Mouse (Mus musculus) megakaryocyte-erythroid progenitor cell, adult 5-6 weeks (primary cell): ENCODE results near the gene Mtmr6. TPM values are rescaled to one million over a fixed set of nuclear protein-coding genes. Genes with fewer than 3 reads are reported as not detected.
"Not testable (repeated sequence)": the region's sequence is repeated elsewhere in the genome, so short reads cannot be mapped to it uniquely, and the experiment has no call there.

Experiments used
- ATAC-seq: replicated peaks from 2 replicates; pipeline ENCODE4 v1.8.0; 2016; ENCODE audit warnings: mild to moderate bottlenecking, inconsistent platforms; ENCODE audit not compliant: severe bottlenecking, poor library complexity, low FRiP score, low TSS enrichment
- total RNA-seq, 2 experiments: library from RNA; stranded (forward) in 1 of 2; stranded (reverse) in 1 of 2; fragments of 200-1000, 215-1000 nt in 1 of 2; fragments of >200 nt in 1 of 2; fragmentation: Nextera tagmentation in 1 of 2; gene quantifications; 2 replicates each; pipeline ENCODE4 v1.2.3; 2014 to 2017

Gene Mtmr6
- total RNA-seq, 2 experiments from 2014 or later: 22.6 to 43.1 TPM

DNA sequence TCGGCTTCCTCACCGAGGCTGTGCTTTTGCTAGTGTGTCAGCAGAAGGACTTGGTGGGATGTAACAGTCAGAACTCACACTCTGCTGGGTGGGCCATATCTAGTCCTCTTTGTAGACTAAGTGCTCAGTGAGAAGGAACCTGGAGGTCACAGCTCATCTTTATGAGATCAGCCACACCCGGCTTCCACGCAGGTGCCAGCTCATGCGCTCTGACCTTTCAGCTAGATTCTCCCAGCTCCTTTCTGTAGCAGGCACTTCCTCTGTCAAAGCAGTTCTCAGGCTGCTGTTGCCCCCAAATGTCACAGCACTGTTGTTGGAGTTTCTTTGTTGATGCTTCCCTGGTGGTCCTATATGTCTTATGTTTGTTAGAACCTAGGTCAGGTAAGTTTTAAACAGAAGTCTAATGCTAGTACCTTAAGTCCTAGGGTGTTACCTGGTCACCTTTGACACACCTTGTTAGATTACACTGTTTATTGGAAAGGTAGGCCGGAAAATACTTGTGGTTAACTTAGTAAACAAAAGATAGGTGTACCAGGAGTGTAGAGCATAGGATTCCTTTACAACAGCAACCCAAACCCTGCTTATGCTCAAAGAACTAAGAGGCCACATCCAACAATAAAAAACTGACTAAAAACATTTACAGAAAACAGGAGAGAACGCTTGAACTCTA, 21.3 kb downstream of the Mtmr6 start:
- ATAC-seq: no peak

DNA sequence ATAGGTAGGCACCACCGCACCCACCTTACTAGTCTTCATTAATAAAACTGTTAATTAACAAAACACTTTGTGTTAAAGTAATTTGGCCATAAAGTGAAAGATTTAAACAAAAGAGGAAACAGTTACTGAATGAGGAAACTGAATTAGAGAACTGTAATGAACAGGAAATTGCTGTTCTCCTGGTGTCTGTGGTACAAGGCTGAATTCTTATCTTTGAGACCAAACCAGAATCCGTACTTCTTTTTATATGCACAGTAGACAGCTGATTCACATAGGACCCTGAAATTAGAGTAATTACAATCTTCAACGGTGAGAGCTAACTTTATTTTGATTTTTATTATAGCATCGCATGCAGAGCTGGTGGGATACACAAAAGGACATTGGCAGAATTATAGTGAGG, 25.3 kb downstream of the Mtmr6 start:
- no peak for ATAC-seq

DNA sequence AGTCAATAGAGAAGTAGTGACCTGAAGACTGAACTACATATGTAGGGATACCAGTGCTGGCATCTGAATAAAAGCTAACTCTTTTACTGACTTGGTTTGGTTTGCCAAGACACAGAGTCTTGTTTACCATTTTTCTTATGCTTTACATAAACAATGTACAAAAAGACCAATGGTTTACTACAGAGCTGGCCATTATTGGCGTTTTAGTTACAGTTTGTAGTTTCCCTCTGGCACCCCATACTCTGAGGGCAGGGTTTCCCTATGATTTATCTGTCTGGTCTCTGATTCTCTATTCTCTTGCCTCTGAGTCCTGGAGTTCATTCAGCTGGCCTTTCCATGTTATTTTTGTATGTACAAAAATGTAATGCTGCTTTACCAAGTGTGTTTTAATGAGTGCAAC, 30.5 kb downstream of the Mtmr6 start:
- ATAC-seq: no peak

DNA sequence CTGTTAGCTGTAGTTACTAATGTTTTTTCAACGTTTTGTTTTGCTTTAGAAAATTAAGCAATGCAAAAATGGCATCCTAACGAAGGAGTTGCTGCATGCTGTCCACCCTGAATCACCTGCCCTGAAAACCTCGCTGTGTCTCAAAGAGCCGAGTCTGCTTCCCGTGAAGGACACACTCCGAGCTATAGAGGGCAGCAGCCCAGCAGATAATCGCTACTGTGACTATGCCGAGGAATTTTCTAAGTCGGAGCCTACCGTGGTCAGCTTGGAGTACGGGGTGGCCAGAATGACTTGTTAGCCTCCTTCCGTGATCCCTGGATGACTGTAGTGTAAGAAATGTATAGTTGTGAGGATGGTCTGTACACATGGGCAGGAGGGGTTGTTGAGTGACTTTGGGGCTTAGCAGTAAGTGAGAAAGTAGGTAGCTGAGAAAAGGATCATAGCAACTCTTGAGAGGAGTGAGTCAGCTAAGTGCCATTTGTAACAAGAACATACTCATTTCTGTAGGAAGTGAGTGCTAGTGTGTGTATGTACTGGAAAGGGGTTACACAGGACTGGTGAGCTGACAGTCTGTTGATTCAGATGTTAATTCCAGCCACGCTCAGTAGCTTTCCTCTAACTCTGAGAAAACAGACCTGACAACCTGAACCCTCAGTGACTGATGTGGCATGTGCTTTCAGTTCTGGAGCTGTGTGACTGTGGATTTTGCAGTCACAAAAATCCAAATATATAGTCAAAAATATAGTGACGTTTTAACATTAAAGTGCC, 35.4 kb downstream of the Mtmr6 start:
- no peak for ATAC-seq

DNA sequence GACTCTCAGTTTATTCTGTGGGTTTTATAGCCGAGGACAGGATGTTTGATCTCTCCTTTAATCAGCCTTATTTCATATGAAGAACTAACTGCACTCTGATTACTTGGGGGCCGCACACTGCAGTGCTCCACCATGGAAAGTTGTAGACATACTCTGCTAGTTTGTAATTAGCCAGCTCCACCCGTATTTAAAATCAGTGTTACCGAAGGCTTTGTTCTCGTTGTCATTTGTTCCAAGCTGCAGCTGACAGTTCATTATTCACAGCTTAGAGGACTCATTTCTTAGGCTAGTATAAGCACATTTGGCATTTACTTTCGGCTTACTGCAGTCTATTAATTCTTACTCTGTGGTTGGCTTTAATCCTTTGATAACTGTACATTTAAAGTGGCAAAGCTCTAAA, 36.0 kb downstream of the Mtmr6 start:
- ATAC-seq: no peak

DNA sequence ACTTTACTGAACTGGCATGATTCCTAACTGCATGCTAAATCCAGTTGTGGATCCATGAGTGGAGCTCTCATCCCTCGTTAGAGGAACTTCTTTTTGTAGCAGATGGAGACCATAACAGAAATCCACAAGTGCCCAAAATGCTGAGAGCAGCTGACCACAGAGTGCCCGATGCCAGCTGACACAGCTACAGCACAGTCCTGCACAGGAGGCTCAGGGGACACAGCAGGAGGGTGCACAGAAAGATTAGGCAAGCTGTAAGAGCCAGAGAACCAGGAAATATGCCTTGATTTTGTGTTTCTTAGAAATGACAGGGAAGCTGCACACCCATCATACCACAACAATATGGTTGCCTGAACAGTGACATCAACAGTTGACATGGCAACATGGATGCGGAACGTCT, 37.4 kb downstream of the Mtmr6 start:
- no peak for ATAC-seq

DNA sequence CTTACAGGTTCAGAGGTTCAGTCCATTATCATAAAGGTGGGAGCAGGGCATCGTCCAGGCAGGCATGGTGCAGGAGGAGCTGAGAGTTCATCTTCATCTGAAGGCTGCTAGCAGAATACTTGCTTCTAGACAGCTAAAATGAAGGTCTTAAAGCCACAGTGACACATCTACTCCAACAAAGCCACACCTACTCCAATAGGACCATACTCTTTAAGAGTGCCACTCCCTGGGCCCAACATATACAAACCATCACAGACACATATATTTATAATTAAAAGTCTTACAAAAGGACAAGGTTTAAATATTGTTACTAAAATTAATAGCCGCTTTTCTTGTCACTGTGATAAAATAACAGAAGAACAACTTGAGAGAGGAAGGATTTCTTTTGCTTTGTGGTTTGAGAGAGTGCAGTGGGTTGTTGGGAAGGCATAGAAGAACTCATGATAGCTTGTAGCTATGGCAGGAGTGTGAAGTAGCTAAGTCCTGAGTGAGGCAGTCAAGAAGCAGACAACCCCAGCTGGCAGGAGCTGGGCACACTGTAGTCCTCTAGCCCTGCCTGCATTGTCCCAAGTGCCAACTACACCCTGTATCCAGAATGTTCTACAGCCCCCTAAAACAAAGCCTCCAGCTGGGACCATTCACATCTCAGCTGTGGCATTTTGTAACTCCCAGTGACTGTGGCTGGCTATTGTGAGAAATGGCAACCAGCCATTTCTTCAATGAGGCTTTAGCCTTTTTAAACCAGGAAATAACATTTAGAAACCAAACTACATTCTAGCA, 39.6 kb downstream of the Mtmr6 start:
- ATAC-seq: no peak

DNA sequence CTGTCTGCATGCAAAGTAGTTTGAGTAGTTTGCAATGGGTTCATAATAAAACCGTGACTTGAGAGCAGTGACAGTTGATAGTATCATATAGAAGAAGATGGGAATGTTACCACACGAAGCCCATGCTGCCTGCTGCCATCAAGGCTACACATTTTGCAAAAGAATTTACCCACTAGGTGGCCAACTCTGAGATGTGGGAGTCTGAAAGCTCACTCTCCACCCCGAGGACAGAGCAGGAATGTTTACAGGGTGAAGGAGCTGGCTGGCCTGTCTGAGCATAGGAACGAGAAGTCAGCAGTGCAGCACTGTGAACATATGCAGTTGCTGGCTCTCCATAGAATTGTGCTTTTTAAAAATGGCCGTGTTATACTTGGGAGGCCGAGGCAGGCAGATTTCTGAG, 43.1 kb downstream of the Mtmr6 start:
- no peak for ATAC-seq

DNA sequence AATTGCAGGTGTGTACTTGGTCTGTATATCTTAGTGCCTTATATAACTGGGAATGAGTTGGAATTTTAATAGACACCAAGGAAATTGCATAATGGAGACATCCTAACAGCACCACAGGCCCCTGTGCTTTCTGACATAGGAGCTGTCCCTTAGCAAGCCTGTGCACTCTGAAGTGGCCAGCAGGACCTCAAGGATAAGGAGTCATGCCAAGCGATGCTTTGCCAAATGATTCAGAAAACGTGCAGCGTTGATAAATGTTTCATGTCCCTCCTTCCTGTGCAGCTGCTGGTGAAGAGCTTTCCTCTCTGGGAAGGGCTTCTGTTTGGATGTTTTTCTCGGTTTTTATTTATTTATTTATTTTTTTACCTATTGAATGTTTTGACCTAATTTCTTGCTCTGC, 45.7 kb downstream of the Mtmr6 start:
- ATAC-seq: no peak

DNA sequence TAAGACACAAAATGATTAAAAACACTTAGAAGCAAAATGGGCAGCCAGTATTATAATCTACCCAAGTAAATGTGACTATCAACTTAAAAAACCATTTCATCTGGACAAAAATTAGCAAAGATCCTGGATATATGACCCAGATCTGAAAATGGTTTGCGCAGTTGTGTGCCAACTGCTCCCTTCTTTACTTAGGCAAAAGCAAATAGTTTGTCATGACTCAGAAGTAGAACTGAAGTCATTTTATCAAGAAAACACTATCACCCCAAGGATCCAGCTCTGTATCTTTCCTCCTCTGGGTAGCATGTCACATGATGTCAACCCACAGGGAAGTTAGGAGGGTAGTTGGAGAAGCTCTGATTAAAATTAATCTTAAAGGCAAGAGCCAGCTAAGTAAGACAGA, 54.2 kb downstream of the Mtmr6 start:
- no peak for ATAC-seq

DNA sequence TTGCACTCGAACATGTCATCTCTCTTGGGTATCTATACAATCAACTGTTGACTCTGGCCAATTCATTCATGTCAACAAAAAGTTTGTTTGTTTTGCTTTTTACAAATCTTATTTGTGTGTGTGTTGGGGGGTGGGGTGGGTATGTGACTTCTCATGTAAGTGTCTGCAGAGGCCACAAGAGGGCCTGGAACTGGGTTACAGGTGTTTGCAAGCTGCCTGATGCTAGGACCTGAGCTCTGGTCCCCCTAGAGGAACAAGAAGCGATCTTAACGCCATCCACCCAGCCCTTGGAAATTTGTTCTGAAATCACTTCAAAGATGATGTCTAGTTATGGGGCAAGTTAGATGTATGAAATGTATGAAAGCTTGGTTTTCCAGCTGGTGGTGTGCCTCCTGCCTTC, 55.8 kb downstream of the Mtmr6 start:
- ATAC-seq: no peak

DNA sequence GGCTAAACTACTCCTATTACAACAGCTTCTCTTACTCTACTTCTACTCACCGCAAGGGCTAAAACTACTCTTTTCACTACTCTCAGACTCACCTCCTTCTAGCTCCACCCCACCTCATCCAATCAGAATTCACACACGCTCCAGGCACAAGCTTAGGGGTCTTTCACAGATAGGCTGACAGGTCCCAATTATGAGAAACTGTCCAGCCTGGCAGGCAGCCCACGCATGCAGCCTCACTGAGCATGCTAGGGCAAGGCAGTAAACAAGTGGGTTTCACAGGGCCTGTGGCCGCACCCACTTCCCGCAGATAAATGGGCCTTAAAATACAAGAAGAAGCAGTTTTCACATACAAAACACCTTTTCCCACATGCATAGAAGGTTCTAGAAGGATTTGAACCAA, 75.0 kb downstream of the Mtmr6 start:
- ATAC-seq: not testable (repeated sequence)

DNA sequence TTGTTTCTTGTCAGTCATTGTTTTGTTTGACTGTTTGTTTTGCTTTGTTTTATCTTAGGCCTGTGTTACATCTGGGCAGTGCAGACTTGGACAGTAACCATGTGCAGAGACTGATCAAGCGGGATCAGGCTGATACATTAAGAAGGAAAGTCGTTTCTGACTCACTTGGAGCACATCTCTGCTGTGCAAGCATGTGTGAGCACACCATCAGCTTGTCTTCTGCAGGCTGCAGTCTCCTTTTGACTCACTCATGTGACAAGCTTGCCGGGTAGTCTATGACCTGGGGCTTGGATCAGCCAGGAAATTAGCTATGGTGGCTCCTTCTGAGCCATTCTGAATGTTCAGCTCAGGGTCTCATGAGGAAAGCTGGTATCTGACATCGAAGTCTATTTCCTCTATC, 75.5 kb downstream of the Mtmr6 start:
- ATAC-seq: no peak

DNA sequence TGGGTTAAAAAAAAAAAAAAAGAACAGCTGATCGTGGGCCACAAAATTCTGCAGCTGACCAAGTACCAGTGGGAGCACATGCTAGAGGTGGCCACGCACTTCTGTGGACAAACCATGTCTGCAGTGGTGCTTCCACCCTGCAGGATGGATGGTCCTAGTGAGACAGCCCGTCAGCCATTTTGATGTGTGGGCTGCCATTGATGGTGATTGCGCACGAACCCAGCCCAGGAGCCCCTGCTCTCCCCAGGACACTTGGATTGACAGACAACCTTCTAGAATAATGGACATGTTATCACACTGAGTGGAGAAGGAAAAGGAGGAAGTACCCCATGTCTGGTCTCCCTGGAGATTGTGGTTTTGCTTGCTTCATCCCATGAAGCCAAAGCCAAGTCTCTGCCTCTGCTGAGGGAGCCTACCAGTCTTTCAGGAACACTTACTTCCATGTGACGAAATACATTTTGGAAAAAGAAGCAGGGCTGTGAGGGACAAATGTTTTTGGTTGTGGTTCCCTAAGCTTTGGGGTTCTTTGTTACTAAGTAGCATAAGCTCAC, 80.4 kb downstream of the Mtmr6 start:
- ATAC-seq: no peak

Other genes with a start within 250 kb of the Mtmr6 start
- gene Atp8a2, start 68.0 kb upstream of the Mtmr6 start, total RNA-seq (2014; fragmentation: Nextera tagmentation): 0.15 and 3.3 TPM in 2 replicates
- 0.04 TPM in 1 of 2 replicates, not detected in the other for gene Atp8a2, start 68.0 kb upstream of the Mtmr6 start, total RNA-seq (2017)
- gene Nupl1, start 13.8 kb upstream of the Mtmr6 start, total RNA-seq (2014; fragmentation: Nextera tagmentation): not detected in 2 replicates
- 0.38 TPM in 1 of 2 replicates, not detected in the other for gene Nupl1, start 13.8 kb upstream of the Mtmr6 start, total RNA-seq (2017)
- 76.3 and 83.0 TPM in 2 replicates for gene Gm49336, start 13.7 kb upstream of the Mtmr6 start, total RNA-seq (2014; fragmentation: Nextera tagmentation)
- 95.0 and 143 TPM in 2 replicates for gene Gm49336, start 13.7 kb upstream of the Mtmr6 start, total RNA-seq (2017)
- gene Amer2, start 108.0 kb downstream of the Mtmr6 start, total RNA-seq (2014; fragmentation: Nextera tagmentation): not detected in 2 replicates
- 0.09 TPM in 1 of 2 replicates, not detected in the other for gene Amer2, start 108.0 kb downstream of the Mtmr6 start, total RNA-seq (2017)